Mouse (Mus musculus) heart, postnatal 0 days (tissue): Measurements from ENCODE around the gene Slc25a10.
"Not testable (repeated sequence)": the region's sequence is repeated elsewhere in the genome, so short reads cannot be mapped to it uniquely, and the experiment has no call there.

ENCODE experiments used
- CTCF ChIP-seq: IDR thresholded peaks from 2 replicates; pipeline ENCODE4 v1.5.1; 2016; ENCODE audit warnings: antibody characterized with exemption, control low read depth, low read depth
- EP300 ChIP-seq: IDR thresholded peaks from 2 replicates; pipeline ENCODE4 v1.6.1; 2016; ENCODE audit warnings: antibody characterized with exemption, low read depth

GRCm38 (mm10) chr11:120514262-120514661 lies 22.6 kb downstream of the Slc25a10 start:
- not testable (repeated sequence) for TF ChIP-seq CTCF, EP300
